Mouse (Mus musculus) spleen, adult 2 months (tissue): ENCODE measurements around the gene Gnpat.

ENCODE experiments used
- CTCF ChIP-seq: fragments of 200-500 bp; IDR thresholded peaks from 2 replicates; pipeline ENCODE4 v1.5.1; 2011; ENCODE audit warnings: mild to moderate bottlenecking, inconsistent platforms; ENCODE audit not compliant: insufficient read depth, insufficient read length, insufficient replicate concordance; ENCODE audit errors: extremely low read depth
- POLR2A ChIP-seq: fragments of 200-500 bp; IDR thresholded peaks from 2 replicates; pipeline ENCODE4 v1.6.1; 2011; ENCODE audit warnings: low read depth, low read length, inconsistent platforms

DNA sequence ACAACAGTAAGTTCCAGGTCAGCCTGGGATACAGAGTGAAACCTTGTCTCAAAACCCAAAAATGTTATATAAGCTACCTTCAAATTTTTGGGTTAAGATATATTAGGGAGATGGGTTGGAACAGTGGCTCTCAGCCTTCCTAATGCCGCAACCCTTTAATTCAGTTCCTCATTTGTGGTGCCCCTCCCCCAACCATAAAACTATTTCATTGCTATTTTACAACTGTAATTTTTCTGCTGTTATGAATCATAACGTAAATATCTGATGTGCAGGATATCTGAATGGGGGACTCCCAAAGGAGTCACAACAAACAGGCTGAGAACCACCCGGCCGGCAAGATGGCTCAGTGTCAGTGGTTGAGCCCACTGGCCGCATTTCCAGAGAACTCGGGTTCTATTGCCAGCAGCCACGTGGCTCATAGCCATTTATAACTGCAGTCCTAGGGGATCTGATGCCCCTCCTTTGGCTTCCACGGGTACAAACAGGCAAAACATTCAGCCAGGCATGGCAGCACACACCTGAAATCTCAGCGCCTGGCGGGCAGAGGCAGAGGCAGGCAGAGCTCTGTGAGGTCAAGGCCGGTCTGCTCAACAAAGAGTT, 59.8 kb downstream of the Gnpat start:
- TF ChIP-seq CTCF (no peak), POLR2A (no peak)
